ENCODE assay signal across 9 mouse cellular contexts in the genomic region with DNA sequence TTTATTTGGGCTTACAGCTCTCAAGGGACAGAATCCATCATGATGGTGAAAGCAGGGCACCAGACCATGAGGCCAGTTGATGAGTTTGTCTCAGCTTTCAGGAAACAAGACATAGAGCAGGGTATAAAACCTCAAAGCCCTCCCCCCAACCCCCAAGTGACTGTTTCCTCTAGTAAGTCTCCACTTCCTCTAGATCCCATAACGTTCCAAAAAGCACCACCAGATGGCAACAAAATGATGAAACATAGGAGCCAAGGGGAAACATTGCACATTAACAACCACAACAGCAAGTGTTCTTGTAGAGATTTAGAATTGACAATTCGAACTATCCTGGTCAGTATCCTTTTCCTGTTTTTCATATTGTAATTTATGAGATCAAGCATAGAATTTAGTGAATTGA. TPM values are rescaled to one million over a fixed set of nuclear protein-coding genes. Genes with fewer than 3 reads are reported as not detected.
A peak's percentile ranks its signal among the peaks of the same experiment; 100 is the strongest.
DNase-seq lines count a peak whose midpoint lies in the region; ATAC-seq lines count a peak whose summit lies in the region.
"Had no signal": no experiment of that assay in that cellular context is flagged by ENCODE, and none has a peak within 500 bp of the region (broad histone marks: within the 10 kb centered on the region; RNA-seq: fewer than 3 reads in every experiment).

No protein-coding gene starts in this region.

- H3K4me3 ChIP-seq in heart, embryonic 10.5 days = no peak overlapping the region
- H3K4me3 ChIP-seq in embryonic facial prominence, embryonic 10.5 days = no peak overlapping the region
- no peak overlapping the region for H3K4me3 ChIP-seq in midbrain, embryonic 14.5 days (replicated peaks; ENCODE audit: low read depth, low read length)
- H3K4me3 ChIP-seq: neural tube, embryonic 12.5 days had no signal

- no peak overlapping the region for H3K27ac ChIP-seq in heart, embryonic 10.5 days
- no peak overlapping the region for H3K27ac ChIP-seq in embryonic facial prominence, embryonic 10.5 days (replicated peaks)
- H3K27ac ChIP-seq in midbrain, embryonic 14.5 days (replicated peaks; ENCODE audit: low read depth, low read length) = no peak overlapping the region
- H3K27ac ChIP-seq: neural tube, embryonic 12.5 days had no signal

- DNase-seq in heart, postnatal 4 days = peak; percentile 22
- no peak for DNase-seq in heart, embryonic 10.5 days (ENCODE audit: low spot score)
- DNase-seq in thymus, postnatal 0 days (ENCODE audit: low spot score) = peak; percentile 18
- DNase-seq in thymus, postnatal 4 days = no peak
- peak; percentile 10 for DNase-seq in embryonic facial prominence, embryonic 10.5 days (ENCODE audit: low spot score)
- DNase-seq in midbrain, embryonic 14.5 days = peak; percentile 79
- no peak for DNase-seq in gastrocnemius, postnatal 25 days
- DNase-seq in testis, postnatal 10 days (ENCODE audit: low spot score) = no peak

- no peak for ATAC-seq in midbrain, embryonic 14.5 days (ENCODE audit: low FRiP score, low TSS enrichment)

- no peaks in the 10 kb centered on the region for H3K27me3 ChIP-seq in heart, embryonic 10.5 days (ENCODE audit: insufficient read depth, poor library complexity, severe bottlenecking)
- H3K27me3 ChIP-seq in embryonic facial prominence, embryonic 10.5 days (replicated peaks; ENCODE audit: low read depth, poor library complexity, severe bottlenecking) = no peaks in the 10 kb centered on the region
- H3K27me3 ChIP-seq in midbrain, embryonic 14.5 days (ENCODE audit: control insufficient read depth, insufficient read depth, low read length) = no peaks in the 10 kb centered on the region
- H3K27me3 ChIP-seq: neural tube, embryonic 12.5 days had no signal

- no peaks in the 10 kb centered on the region for H3K4me1 ChIP-seq in heart, embryonic 10.5 days
- no peaks in the 10 kb centered on the region for H3K4me1 ChIP-seq in embryonic facial prominence, embryonic 10.5 days
- H3K4me1 ChIP-seq in midbrain, embryonic 14.5 days (ENCODE audit: control insufficient read depth, insufficient read depth, low read length) = no peaks in the 10 kb centered on the region
- H3K4me1 ChIP-seq: neural tube, embryonic 12.5 days had no signal

- no peaks in the 10 kb centered on the region for H3K9me3 ChIP-seq in heart, embryonic 10.5 days
- H3K9me3 ChIP-seq in embryonic facial prominence, embryonic 10.5 days = no peaks in the 10 kb centered on the region
- H3K9me3 ChIP-seq in midbrain, embryonic 14.5 days (ENCODE audit: control insufficient read depth, low read length) = no peaks in the 10 kb centered on the region
- H3K9me3 ChIP-seq: neural tube, embryonic 12.5 days had no signal

- no peak overlapping the region for H3K4me2 ChIP-seq in midbrain, embryonic 14.5 days (ENCODE audit: low read length)
- H3K4me2 ChIP-seq: neural tube, embryonic 12.5 days had no signal

- WGBS in heart, embryonic 10.5 days = 27% methylated on average over 2 of the region's 2 CpGs
- 40% methylated on average over 2 of the region's 2 CpGs for WGBS in embryonic facial prominence, embryonic 10.5 days
- 29% methylated on average over 2 of the region's 2 CpGs for WGBS in midbrain, embryonic 14.5 days

- H3K9ac ChIP-seq in midbrain, embryonic 14.5 days (replicated peaks; ENCODE audit: low read length) = no peak overlapping the region
- H3K9ac ChIP-seq: neural tube, embryonic 12.5 days had no signal

- peaks cover 31% of the 10 kb centered on the region for H3K36me3 ChIP-seq in heart, embryonic 10.5 days
- peaks cover 36% of the 10 kb centered on the region for H3K36me3 ChIP-seq in embryonic facial prominence, embryonic 10.5 days (replicated peaks)
- H3K36me3 ChIP-seq in midbrain, embryonic 14.5 days (ENCODE audit: control insufficient read depth, insufficient read depth, low read length) = peaks cover 30% of the 10 kb centered on the region

RNA-seq across cellular contexts. Expression of a gene that starts 19.9 kb away (rescaled TPM):
- total RNA-seq in heart, postnatal 4 days (2021) = 10 to 100 TPM in 1 of 2 experiments, 1 to 10 TPM in 1; 9.8 to 11.5 TPM
- polyA plus RNA-seq in heart, embryonic 10.5 days (2016; fragmentation: Nextera tagmentation; extraction: Ambion mirVana) = 6.1 and 7.6 TPM in 2 replicates
- 5.8 and 8.4 TPM in 2 replicates for polyA plus RNA-seq in thymus, postnatal 0 days (2015; fragmentation: Nextera tagmentation; extraction: Ambion mirVana)
- 9.7 and 10.2 TPM in 2 replicates for polyA plus RNA-seq in embryonic facial prominence, embryonic 10.5 days (2016; fragmentation: Nextera tagmentation; extraction: Ambion mirVana)
- polyA plus RNA-seq in midbrain, embryonic 14.5 days (2014; fragmentation: Nextera tagmentation; extraction: Ambion mirVana) = 4.9 and 6.0 TPM in 2 replicates
- total RNA-seq in gastrocnemius, postnatal 25 days (2021) = 1 to 10 TPM; 2.0 to 2.4 TPM

RNA-seq across cellular contexts. Expression of a gene that starts 20.1 kb away (rescaled TPM):
- 1 to 10 TPM; 8.9 to 9.2 TPM for total RNA-seq in heart, postnatal 4 days (2021)
- polyA plus RNA-seq in heart, embryonic 10.5 days (2016; fragmentation: Nextera tagmentation; extraction: Ambion mirVana) = 14.2 and 16.9 TPM in 2 replicates
- polyA plus RNA-seq in thymus, postnatal 0 days (2015; fragmentation: Nextera tagmentation; extraction: Ambion mirVana) = 24.1 TPM in 2 replicates
- 22.5 and 24.0 TPM in 2 replicates for polyA plus RNA-seq in embryonic facial prominence, embryonic 10.5 days (2016; fragmentation: Nextera tagmentation; extraction: Ambion mirVana)
- polyA plus RNA-seq in midbrain, embryonic 14.5 days (2014; fragmentation: Nextera tagmentation; extraction: Ambion mirVana) = 17.9 and 21.4 TPM in 2 replicates
- total RNA-seq in gastrocnemius, postnatal 25 days (2021) = 1 to 10 TPM; 7.3 to 7.6 TPM

Comparison
In these comparisons a context has a peak if more than half of its experiments do, and no peak if none do; other contexts are left out.
1. DNase-seq: peak in heart, postnatal 4 days (single experiment), thymus, postnatal 0 days (single experiment), embryonic facial prominence, embryonic 10.5 days (single experiment) and midbrain, embryonic 14.5 days (single experiment); none in heart, embryonic 10.5 days (single experiment), thymus, postnatal 4 days (single experiment), gastrocnemius, postnatal 25 days (single experiment) and testis, postnatal 10 days (single experiment).